Mouse (Mus musculus) CH12.LX (cell line): ENCODE measurements around the gene Arl1.

Experiments used
- BHLHE40 ChIP-seq: IDR thresholded peaks from 2 replicates; pipeline ENCODE4 v1.6.1; 2011; ENCODE audit warnings: mild to moderate bottlenecking, low read depth, low read length, improper control_type of control experiment
- CTCF ChIP-seq, 2 experiments: IDR thresholded peaks in 1 of 2; conservative IDR thresholded peaks in 1 of 2; 2 replicates each; pipeline ENCODE4 v1.5.1; 2011 to 2012; ENCODE audit warnings: low read depth in 2 of 2, low read length in 2 of 2, improper control_type of control experiment in 1 of 2, inconsistent platforms in 1 of 2, mild to moderate bottlenecking in 1 of 2, moderate library complexity in 1 of 2
- EP300 ChIP-seq: IDR thresholded peaks from 2 replicates; pipeline ENCODE4 v1.6.1; 2011; ENCODE audit warnings: low read length, improper control_type of control experiment
- GABPA ChIP-seq: IDR thresholded peaks from 2 replicates; pipeline ENCODE4 v1.6.1; 2012; ENCODE audit warnings: low read depth, low read length, improper control_type of control experiment, inconsistent platforms; ENCODE audit not compliant: insufficient replicate concordance
- POLR2A ChIP-seq: IDR thresholded peaks from 2 replicates; pipeline ENCODE4 v1.6.1; 2011; ENCODE audit warnings: low read depth, mild to moderate bottlenecking, improper control_type of control experiment, low read length
- POLR2AphosphoS2 ChIP-seq: IDR thresholded peaks from 2 replicates; pipeline ENCODE4 v1.6.1; 2011; ENCODE audit warnings: low read depth, low read length, improper control_type of control experiment
- TCF12 ChIP-seq: IDR thresholded peaks from 2 replicates; pipeline ENCODE4 v1.6.1; 2014; ENCODE audit warnings: low read depth, mild to moderate bottlenecking, inconsistent platforms, low read length, improper control_type of control experiment
- USF2 ChIP-seq: conservative IDR thresholded peaks from 2 replicates; pipeline ENCODE4 v1.6.1; 2011; ENCODE audit warnings: low read depth, low read length, improper control_type of control experiment

GRCm38 (mm10) chr10:88727128-88727527 lies 3.5 kb upstream of the Arl1 start:
- TF ChIP-seq EP300 (no peak), POLR2AphosphoS2 (no peak), CTCF (conservative IDR thresholded peaks at IDR 0.05 in 1 of 2, IDR thresholded peaks at IDR 0.05 in 1 of 2; ENCODE audit: low read depth in 2 of 2, low read length in 2 of 2) (peak; percentile 69 to 71), POLR2A (no peak), TCF12 (no peak), BHLHE40 (no peak), USF2 (no peak), GABPA (no peak)
